In the genomic region with DNA sequence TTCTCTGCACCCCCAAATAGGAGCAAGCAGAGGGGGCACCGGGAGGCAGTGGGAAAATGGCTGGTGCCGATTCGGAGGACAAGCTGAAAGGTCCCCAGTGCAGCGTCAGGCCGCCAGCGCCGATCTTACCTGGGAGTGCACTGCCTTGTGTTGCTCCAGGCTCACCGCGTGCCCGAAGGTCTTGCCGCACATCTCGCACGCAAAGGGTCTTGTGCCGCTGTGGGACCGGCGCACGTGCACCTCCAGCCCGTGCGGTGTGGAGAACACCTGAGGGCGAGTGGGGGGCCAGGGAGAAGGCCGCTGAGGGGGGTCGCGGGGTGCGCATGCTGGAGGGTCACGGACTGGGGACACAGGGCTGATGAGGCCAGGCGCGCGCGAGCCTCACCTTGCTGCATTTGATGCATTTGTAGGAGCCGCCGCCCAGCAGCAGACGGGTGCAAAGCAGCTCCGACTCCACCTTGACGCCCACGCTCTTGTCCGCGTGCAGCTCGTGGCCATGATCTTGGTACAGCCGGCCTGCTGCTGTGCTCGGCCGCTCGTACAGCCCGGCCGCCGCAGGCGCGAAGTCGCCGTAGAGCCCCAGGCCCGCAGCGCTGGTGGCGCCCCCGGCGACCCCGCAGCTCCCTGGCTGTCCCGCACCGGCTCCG, we compare ENCODE assay signal across 7 mouse cellular contexts. TPM values are rescaled to one million over a fixed set of nuclear protein-coding genes. Genes with fewer than 3 reads are reported as not detected.
DNase-seq lines count a peak whose midpoint lies in the region; ATAC-seq lines count a peak whose summit lies in the region.

No protein-coding gene starts in this region.

- 1% methylated on average over 52 of the region's 58 CpGs for WGBS in lung, embryonic 16.5 days
- under 1% methylated on average over 56 of the region's 58 CpGs for WGBS in forebrain, embryonic 11.5 days
- 1% methylated on average over 56 of the region's 58 CpGs for WGBS in limb, embryonic 12.5 days
- 2% methylated on average over 58 of the region's 58 CpGs for WGBS in stomach, embryonic 14.5 days

- H3K4me2 ChIP-seq in lung, embryonic 16.5 days (ENCODE audit: low read depth, low read length): peak overlapping the region; percentile 56
- H3K4me2 ChIP-seq in forebrain, embryonic 11.5 days (ENCODE audit: low read depth, low read length, severe bottlenecking): peak overlapping the region; percentile 48
- peak overlapping the region; percentile 68 for H3K4me2 ChIP-seq in limb, embryonic 12.5 days
- H3K4me2 ChIP-seq in stomach, embryonic 14.5 days (replicated peaks; ENCODE audit: low read depth, low read length): peak overlapping the region; percentile 60

- H3K27me3 ChIP-seq in lung, embryonic 16.5 days (ENCODE audit: control insufficient read depth, insufficient read depth, low read depth, low read length): peaks cover 72% of the 10 kb centered on the region
- H3K27me3 ChIP-seq in forebrain, embryonic 11.5 days (ENCODE audit: control insufficient read depth, insufficient read depth, low read length): peaks cover 92% of the 10 kb centered on the region
- H3K27me3 ChIP-seq in limb, embryonic 12.5 days: peaks cover 97% of the 10 kb centered on the region
- H3K27me3 ChIP-seq in stomach, embryonic 14.5 days (ENCODE audit: control insufficient read depth, insufficient read depth, low read length): peaks cover 45% of the 10 kb centered on the region

- no peaks in the 10 kb centered on the region for H3K9me3 ChIP-seq in lung, embryonic 16.5 days (ENCODE audit: control insufficient read depth, low read length)
- H3K9me3 ChIP-seq in forebrain, embryonic 11.5 days (ENCODE audit: control insufficient read depth, low read length): no peaks in the 10 kb centered on the region
- no peaks in the 10 kb centered on the region for H3K9me3 ChIP-seq in limb, embryonic 12.5 days
- no peaks in the 10 kb centered on the region for H3K9me3 ChIP-seq in stomach, embryonic 14.5 days (ENCODE audit: control insufficient read depth, low read depth, low read length)

- H3K27ac ChIP-seq in lung, embryonic 16.5 days (ENCODE audit: low read length): no peak overlapping the region
- no peak overlapping the region for H3K27ac ChIP-seq in forebrain, embryonic 11.5 days (ENCODE audit: low read depth, low read length)
- no peak overlapping the region for H3K27ac ChIP-seq in limb, embryonic 12.5 days
- no peak overlapping the region for H3K27ac ChIP-seq in stomach, embryonic 14.5 days (ENCODE audit: low read length)

- H3K9ac ChIP-seq in lung, embryonic 16.5 days (ENCODE audit: low read length): no peak overlapping the region
- no peak overlapping the region for H3K9ac ChIP-seq in forebrain, embryonic 11.5 days (ENCODE audit: low read length)
- H3K9ac ChIP-seq in limb, embryonic 12.5 days (replicated peaks): peak overlapping the region; percentile 45; the same call in 1 of the 2 replicates
- H3K9ac ChIP-seq in stomach, embryonic 14.5 days (replicated peaks; ENCODE audit: low read depth, low read length): no peak overlapping the region; the same call in 1 of the 2 replicates

- no peak for DNase-seq in lung, postnatal 36 days
- DNase-seq in forebrain, embryonic 11.5 days (ENCODE audit: low spot score): peak; percentile 66
- no peak for DNase-seq in urinary bladder, postnatal 14 days (ENCODE audit: low spot score)

- H3K36me3 ChIP-seq in lung, embryonic 16.5 days (ENCODE audit: control insufficient read depth, insufficient read depth, low read length): no peaks in the 10 kb centered on the region
- H3K36me3 ChIP-seq in forebrain, embryonic 11.5 days (ENCODE audit: control insufficient read depth, insufficient read depth, low read length): no peaks in the 10 kb centered on the region
- H3K36me3 ChIP-seq in limb, embryonic 12.5 days: no peaks in the 10 kb centered on the region
- H3K36me3 ChIP-seq in stomach, embryonic 14.5 days (ENCODE audit: control insufficient read depth, insufficient read depth, low read length): no peaks in the 10 kb centered on the region

- H3K4me1 ChIP-seq in lung, embryonic 16.5 days (replicated peaks; ENCODE audit: control insufficient read depth, insufficient read depth, low read length): peaks cover 51% of the 10 kb centered on the region
- H3K4me1 ChIP-seq in forebrain, embryonic 11.5 days (replicated peaks; ENCODE audit: control insufficient read depth, insufficient read depth, low read length): peaks cover 23% of the 10 kb centered on the region; the same call in 1 of the 2 replicates
- H3K4me1 ChIP-seq in limb, embryonic 12.5 days (replicated peaks): peaks cover 42% of the 10 kb centered on the region
- peaks cover 38% of the 10 kb centered on the region for H3K4me1 ChIP-seq in stomach, embryonic 14.5 days (ENCODE audit: control insufficient read depth, insufficient read depth, low read length)

- H3K4me3 ChIP-seq in lung, embryonic 16.5 days (ENCODE audit: low read length): peak overlapping the region; percentile 42
- peak overlapping the region; percentile 24 for H3K4me3 ChIP-seq in forebrain, embryonic 11.5 days (ENCODE audit: low read depth, low read length)
- peak overlapping the region; percentile 43 for H3K4me3 ChIP-seq in limb, embryonic 12.5 days (replicated peaks)
- H3K4me3 ChIP-seq in stomach, embryonic 14.5 days (ENCODE audit: low read depth, low read length): peak overlapping the region; percentile 32

- ATAC-seq in lung, embryonic 16.5 days (ENCODE audit: low read depth): 0 out of 2 replicates have a peak, but pooled peaks have one; percentile 3
- no peak for ATAC-seq in forebrain, embryonic 11.5 days (replicated peaks; ENCODE audit: low FRiP score)
- ATAC-seq in limb, embryonic 12.5 days (ENCODE audit: insufficient number of reproducible peaks, insufficient read depth, low FRiP score, low TSS enrichment, low read depth): no peak
- ATAC-seq in stomach, embryonic 14.5 days (ENCODE audit: insufficient number of reproducible peaks, insufficient read depth, low FRiP score, low read depth): no peak
- no peak for ATAC-seq in monocyte, adult 5-6 weeks (replicated peaks; ENCODE audit: insufficient number of reproducible peaks, low FRiP score, low TSS enrichment, poor library complexity, severe bottlenecking)

RNA-seq across cellular contexts. Expression of a gene that starts 4.7 kb away (rescaled TPM):
- 0.31 and 0.45 TPM in 2 replicates for polyA plus RNA-seq in lung, embryonic 16.5 days (2015; fragmentation: Nextera tagmentation; extraction: Ambion mirVana)
- 0.07 TPM in 1 of 2 replicates, not detected in the other for polyA plus RNA-seq in forebrain, embryonic 11.5 days (2014; fragmentation: Nextera tagmentation; extraction: Ambion mirVana)
- not detected in 2 replicates for polyA plus RNA-seq in limb, embryonic 12.5 days (2016; fragmentation: Nextera tagmentation; extraction: Ambion mirVana)
- polyA plus RNA-seq in stomach, embryonic 14.5 days (2014; fragmentation: Nextera tagmentation; extraction: Ambion mirVana): 0.46 TPM in 1 of 2 replicates, not detected in the other
- total RNA-seq in monocyte, adult 5-6 weeks (2017): 3.3 to 15.9 TPM (median 3.8 TPM) in 3 replicates
